Mouse (Mus musculus) ovary, postnatal 10 days (tissue): ENCODE measurements around the gene Ripk3.

ENCODE experiments used
- DNase-seq: peaks from one replicate; pipeline ENCODE4 v3.0.0; 2022; ENCODE audit warnings: low spot score

Ripk3 gene

DNA sequence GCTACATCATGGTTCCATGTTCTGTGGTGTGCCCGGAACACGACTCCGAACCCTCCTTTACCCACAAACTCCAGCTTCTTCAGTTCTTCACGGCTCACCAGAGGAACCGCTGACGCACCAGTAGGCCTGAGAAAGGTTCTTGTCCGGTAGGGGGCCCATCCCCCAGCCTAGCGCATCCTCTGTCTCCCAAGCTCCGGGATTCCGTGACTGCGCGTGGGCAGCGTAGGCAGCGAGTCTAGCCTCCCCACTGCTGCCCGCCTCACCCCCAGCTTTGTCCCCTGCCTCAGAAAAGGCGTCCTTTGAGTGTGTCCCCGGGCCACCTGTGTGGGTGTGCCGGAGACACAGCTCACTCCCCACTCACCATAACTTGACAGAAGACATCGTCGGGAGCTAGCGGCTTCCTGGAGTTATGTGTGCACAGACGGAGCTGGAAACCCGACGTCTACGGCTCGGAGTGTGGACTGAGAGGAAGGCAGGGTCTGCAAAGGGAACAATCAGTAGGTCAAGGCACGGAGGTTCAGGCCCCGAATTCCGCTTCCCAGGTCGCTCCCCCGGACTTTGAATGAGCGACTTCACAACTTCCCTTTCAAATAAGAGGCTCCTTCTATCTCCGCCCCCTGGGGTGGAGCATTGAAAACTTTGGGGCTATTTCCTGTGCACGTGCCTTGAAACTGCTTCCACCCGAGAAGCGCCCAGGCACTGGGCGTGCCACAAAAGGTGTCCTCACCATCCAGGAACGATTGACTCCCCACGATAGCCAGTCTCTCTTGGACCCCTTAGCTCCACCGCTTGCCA is at the start of gene Ripk3:
TSS of gene Ripk3 (minus strand) at position 610 of the 795 bp plus-strand sequence.
- peak; percentile 1 for DNase-seq

DNA sequence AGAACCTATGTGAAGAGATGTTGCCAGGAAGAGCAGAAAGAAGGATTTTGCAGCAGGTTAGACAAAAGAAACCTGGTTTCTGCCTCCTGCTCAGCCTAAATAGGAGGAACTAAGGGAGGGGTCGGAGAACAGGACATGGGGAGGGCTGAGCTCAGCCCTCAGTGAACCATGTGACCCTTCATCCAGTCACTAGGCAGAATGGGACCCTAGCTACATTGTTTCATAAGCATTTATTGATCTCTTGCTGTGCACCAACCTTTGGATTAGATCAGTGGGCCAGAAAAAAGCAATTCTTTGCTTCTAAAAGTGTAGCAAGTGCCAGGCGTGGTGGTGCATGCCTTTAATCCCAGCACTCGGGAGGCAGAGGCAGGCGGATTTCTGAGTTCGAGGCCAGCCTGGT is 49.6 kb upstream of the Ripk3 start:
- no peak for DNase-seq

DNA sequence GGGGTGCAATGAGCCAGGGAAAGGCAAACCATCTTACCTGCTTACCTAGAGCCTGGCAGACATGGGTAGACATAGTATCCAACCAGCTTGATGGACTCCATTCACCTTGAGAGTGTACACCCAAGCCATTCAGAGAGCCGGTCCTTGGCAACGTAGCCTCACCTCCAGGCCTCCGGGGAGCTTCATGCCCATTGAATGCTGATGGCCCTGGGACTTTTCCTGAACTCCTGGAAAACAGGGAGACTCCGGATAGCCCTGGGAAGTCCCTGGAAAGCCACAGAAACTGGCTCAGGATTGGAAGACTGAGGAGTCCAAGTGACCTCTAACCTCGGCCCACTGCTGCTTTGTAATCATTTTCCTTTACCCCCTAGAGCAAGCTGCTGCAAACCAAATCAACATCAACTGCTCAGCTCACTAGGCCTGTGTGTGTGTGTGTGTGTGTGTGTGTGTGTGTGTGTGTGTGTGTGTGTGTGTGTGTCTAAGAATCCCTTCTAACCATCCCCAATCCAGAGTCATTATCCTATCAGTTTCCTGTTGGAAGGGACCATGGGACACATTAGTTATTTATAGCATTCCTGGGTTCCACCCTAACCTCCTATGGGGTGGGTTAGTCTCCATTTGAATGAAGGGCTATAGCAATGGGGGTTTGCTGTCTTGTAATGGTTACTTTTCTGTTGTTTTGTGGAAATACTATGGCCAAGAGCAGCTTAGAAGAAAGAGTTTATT is 46.3 kb upstream of the Ripk3 start:
- no peak for DNase-seq

DNA sequence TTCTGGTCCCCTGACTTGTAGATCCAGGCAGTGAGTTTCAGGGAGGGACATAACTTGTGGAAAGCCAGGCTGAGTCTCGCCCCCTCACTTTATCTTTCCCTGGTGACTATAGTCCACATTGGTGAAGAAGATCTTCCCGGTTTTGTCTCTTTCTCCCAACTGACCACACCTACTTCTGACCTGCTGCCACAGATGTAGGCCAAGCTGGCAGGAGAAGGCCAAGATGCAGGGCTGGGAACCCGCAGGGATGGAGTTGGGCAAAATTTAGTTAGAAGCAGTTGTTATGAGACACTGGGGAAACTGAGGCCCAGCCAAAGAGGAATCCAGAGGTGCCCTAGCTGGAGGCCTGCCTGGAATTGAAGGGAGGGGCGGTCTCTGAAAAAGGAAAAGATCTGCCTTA is 44.5 kb upstream of the Ripk3 start:
- DNase-seq, result no peak

DNA sequence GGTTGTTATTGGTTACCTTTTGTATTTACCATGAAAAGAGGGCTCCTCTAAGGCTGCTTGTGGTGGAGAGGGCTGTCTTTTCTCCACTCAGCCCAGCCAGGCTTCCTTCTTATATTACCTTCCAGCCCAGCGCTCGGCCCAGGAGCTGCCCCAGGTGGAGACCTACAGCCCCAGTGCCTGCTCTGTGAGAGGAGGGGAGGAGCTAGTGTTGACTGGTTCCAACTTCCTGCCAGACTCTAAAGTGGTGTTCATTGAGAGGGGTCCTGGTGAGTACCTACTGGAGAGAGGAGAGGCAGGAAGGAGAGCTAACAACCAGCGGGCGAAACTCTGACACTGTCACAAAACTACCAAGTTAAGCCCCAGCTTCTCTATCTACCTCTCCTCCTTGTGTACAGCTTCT is 41.7 kb upstream of the Ripk3 start:
- no peak for DNase-seq

DNA sequence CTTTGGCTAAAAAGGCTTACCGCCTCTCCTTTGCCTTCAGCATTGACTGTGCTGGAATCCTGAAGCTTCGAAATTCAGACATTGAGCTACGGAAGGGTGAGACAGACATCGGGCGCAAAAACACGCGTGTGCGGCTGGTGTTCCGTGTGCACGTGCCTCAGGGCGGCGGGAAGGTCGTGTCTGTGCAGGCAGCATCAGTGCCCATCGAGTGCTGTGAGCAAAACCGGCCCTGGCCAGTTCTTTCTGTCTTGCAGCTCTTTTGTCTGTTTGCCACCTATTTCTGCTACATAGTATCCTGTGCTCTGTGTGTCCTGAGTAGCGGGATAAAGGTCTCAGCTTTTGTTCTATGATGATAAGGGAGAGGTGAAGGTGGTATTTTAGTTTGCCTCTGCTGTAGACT is 41.2 kb upstream of the Ripk3 start:
- no peak for DNase-seq

DNA sequence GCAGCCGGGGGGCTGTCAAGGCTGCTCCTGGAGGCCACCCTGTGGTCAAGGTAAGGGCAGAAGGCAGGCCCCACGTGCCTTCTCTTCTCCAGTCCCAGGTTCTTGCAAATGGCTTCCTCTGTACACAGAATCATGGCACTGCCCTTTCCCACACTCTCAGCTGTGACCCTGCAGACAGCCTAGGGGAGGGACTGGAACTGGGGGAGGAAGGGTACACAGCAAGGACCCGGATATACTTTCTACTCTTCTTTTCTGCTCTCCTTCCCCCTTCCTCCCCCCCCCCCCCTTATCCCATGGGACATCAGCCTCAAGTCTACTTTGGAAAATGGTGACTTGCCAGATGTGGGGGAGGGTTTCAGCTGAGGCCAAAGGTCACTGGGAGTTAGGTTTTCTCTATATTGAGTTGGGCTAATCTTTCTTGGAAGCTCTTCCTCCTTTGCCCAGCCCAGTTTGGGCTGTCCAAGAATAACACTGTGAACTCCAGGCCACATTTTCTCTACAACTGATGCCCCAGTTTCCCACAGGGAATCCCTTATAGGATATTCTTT is 40.1 kb upstream of the Ripk3 start:
- DNase-seq, result no peak

DNA sequence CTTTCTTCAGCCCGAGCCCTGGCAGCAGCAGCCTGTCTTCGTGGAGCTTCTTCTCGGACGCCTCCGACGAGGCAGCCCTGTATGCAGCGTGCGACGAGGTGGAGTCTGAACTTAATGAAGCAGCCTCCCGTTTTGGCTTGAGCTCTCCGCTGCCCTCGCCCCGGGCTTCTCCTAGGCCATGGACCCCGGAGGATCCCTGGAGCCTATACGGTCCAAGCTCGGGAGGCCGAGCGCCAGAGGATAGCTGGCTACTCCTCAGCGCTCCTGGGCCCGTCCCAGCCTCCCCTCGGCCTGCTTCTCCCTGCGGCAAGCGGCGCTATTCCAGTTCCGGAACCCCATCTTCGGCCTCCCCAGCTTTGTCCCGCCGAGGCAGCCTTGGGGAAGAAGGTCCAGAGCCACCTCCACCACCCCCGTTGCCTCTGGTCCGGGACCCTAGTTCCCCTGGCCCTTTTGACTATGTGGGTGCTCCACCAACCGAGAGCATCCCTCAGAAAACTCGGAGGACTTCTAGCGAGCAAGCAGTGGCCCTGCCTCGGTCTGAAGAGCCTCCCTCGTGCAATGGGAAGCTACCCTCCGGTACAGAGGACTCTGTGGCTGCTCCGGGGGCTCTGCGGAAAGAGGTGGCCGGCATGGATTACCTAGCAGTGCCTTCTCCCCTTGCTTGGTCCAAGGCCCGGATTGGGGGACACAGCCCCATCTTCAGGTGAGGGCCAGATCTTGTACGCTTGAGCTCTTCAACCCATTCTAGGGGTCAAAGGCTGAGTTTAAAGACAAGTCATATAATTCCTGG is 38.1 kb upstream of the Ripk3 start:
- DNase-seq, result no peak

DNA sequence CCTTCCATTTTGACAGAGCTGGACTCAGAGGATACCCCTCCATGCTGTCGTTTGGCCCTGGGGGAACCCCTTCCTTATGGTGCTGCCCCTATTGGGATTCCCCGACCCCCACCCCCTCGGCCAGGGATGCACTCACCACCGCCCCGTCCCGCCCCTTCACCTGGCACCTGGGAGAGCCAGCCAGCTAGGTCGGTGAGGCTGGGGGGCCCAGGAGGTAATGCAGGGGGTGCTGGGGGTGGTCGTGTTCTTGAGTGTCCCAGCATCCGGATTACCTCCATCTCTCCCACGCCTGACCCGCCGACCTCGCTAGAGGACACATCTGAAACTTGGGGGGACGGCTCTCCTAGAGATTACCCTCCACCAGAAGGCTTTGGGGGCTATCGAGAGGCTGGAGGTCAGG is 37.5 kb upstream of the Ripk3 start:
- no peak for DNase-seq

DNA sequence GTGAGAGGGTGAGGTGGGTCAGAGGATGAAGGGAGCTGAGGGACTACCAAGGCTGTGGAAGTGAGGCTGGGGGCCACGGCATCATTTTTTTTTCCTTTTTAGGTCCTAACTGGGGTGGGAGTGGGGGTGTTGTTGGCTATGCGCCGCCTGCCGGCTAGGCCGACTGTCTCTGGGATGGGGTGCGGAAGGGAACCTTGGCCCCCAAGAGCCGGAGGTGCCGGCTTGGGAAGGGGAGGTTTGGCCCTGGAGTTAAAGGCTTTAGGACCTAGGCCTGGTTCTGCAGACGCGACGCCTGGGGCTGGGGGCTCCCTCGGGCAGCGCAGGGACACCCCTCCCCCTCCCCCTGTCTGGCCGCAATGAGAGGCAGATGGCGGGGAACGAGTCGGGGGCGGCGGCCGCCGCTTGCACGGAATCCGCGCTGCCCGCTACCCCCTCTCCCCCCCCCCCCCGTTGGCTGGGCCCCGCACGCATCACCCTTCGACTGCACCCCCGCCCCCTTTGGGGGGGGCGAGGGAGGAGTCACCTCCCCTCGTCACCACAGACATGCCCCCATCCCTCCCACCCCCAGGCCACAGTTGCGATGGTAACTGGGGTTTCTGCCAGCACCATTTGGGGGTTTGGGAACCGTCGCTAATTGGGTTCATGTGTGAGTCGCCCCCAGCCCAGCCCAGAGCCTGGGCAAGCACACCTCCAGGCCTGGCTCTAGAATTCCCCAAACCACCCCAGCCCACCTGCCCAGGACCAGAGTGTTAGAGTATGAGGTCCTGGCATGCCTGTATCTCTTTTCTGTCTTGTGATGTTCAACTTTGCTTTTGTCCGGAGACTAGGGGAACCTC is 36.8 kb upstream of the Ripk3 start:
- DNase-seq, result no peak

DNA sequence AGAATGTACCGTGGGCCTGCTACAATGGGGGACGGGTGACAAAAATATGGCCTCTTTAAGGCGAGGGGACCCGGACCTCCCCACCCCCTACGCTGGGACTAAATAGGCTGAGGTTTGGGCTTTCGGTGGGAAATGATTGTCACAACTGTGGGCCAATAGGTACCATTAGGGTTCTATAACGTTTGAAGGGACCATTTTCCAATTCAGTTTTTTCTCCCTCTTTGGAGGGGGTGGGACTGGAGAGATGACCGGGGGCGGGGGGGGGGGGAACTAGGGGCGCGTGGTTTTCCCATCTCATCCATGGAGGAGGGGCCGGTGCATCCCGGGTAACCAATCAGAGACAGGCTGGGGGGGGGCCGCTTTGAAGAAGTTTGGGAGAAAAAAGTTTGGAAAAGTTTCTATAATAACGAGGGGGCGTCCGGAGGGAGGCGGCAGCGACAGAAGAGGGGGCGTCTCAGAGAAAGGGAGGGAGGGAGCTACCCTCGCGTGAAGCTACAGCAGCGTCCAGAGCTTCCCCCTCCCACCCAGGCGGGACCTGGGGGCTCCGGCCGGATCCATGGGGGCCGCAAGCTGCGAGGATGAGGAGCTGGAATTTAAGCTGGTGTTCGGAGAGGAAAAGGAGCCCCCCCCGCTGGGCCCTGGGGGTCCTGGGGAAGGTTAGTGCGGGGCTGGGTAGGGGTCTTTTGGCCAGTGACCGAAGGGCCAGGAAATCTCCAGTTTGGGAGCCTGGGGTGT is 36.0 kb upstream of the Ripk3 start:
- DNase-seq, result no peak

DNA sequence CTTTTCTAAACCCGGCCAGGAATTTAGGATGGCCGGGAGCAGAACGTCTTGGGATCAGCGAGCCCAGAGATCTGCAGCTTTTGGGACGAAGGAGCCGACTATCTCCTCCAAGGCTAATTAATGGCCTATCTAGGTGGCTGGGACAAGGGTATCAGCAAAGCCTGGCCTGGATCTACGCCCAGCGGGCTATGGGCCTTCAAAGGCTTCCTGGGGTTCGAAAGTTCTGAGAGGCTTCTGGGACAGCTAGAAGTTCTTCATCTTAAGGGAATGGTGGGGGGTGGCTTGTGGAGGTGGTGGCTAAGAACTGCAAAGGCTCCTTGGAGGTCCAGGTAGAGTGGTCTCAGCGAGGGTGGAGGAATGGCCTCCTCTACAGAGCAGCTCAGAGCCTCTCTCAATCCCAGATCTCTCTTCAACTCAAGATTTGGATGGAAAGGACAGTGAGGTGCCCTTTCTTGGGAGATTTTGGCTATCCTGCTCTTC is 35.4 kb upstream of the Ripk3 start:
- peak; percentile 52 for DNase-seq

DNA sequence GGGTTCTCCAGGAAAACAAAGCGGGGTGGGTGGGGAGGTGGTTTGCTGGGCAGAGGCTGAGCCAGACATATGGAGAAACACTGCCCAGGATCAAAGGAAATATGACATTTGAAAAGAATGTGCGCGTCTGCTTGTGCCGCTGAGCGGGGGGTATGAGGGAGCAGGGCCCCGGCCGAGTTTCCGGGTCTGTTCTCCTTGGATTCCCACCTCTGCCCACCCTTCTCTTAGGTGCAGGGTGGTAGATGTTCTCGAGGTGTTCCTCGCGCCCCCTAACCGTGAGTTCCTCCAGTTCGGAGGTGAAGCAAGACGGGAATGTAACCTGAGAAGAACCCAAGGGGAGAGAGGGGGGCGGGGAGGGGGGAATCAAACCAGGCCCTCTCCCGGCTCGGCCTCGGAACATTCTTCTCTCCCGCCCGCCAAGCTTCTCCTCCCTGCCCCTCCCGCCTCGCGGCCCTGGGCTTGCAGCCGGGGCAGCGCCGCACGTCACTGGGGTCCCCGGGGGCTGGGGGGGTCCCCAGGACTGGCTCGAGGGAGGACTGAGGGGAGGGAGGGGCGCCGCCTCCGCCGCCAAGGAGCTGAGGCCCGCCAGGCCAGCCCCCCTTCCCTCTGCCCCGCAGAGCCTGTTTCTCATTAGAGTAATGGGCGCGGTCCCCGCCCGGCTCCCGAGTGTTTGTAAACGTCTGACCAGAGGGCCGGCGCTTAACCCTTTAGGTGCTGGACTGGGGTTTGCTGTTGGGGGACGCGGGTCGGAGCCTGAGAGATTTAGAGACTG is 34.5 kb upstream of the Ripk3 start, which contains the start of gene Nfatc4:
TSS of gene Nfatc4 (plus strand) at position 154 of the 772 bp plus-strand sequence.
- peak; percentile 84 for DNase-seq

DNA sequence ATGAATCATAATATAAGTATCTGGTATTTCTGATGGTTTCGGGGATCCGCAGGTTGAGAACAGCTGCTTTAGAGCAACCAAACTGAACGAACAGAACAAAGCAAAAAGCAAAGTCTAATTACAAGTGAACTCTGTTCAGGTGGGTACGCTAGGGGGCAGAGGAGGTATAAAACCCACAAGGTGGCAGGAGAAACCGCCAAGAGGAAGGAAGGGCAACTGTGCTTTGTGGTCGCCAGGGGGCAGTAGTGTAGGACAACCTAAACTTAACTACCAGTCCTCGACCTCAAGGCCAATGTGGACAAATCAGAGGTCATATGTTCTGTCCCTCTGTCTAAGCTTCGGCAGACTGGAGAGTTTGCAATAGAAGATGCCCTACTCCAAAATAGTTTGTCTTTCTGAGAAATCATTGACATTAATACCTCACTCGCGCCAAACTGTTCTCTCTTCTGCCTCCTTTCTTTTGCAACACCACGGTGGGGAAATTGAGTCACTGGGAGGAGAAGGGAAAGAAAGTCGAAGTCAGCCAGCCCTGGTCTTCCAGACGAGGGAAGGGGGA is 33.8 kb upstream of the Ripk3 start:
- peak; percentile 49 for DNase-seq

DNA sequence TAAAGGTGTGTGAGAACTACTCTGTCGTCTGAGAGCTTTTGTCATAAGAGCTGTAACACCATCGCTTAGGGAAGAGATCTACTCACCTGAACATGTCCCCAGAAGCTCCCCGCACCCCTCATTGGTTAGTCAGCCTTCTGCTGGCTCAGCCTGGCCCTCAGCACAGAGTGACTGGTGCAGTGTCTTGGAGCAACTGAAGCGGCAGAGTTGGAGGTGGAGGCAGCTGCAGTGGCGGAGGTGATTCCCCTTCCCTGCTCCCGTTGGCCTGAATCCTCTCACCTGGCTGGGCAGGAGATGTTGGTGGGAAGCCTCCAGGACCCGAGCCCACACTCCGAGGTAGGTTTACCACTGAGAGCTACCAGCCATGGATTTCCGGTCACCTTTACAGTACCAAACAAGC is 31.9 kb upstream of the Ripk3 start:
- DNase-seq, result no peak

DNA sequence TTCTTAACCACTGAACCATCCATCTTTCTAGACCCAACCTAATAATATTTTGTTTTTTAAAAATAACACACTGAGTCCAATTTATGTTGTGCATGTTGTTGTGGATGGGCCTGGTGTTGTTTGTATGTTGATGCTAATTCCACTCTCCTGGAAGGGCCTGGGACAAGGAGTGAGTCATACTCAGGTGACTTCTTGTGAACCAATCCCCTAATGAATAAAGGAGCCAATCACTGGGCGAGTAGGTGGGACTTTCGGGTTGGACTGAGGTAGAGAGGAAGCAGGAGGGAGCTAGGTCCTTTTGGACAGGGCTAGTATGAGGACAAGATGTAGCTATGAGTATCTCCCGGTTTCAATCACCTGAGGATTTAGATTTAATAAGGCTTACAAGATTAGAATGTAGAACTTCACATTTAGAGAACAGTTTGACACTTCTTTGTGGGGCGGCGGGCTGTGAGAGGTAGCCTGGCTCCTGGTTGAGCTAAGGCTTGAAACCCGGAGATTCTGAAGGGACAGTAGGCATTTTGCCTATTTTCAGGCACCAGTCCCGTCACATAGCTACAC is 31.3 kb upstream of the Ripk3 start:
- no peak for DNase-seq

DNA sequence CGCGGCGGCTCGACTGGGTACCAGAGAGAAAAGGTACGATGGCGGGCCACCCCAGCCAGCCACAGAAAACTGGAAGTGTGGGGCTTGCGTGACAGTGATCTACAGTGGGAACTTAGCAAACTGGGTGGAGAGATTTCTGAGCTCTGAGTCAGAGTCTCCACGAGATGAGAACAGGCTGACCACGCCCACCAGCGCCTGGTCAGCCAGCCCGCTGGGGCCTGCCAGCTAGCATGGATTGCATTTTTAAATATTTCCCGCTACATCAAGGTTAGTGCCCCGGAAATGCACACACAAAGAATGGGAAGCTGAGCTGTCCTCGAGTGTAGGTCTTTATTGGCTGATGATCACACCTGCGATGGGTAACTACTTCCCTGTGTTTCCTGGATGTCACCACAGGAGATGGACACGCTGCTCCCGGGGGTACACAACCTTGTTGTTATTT is 26.7 kb upstream of the Ripk3 start:
- DNase-seq, result no peak

DNA sequence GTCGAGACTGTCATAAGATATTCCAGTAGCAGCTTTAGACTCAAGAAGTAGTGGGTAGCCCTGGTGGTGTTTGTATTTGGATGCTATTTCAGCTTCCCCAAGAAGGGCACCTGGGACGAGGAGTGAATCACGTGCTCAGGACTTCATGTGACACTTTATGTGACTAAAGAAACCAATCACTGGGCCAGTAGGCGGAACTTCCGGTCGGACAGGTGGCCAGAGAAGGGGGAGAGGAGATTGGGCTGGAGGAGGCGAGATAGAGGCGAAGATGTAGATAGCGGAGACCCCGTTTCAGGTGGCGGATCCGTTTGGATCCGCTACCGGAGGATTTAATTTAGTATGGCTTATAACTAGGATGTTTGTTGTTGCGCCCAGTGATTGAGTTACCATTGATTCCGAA is 26.2 kb upstream of the Ripk3 start:
- no peak for DNase-seq
